Mouse (Mus musculus): ENCODE data around the gene Gsdma. TPM values are rescaled to one million over a fixed set of nuclear protein-coding genes. Genes with fewer than 3 reads are reported as not detected.
"Not testable (repeated sequence)": the region's sequence is repeated elsewhere in the genome, so short reads cannot be mapped to it uniquely, and the experiment has no call there.

The Gsdma gene
- total RNA-seq (2021): not detected

DNA sequence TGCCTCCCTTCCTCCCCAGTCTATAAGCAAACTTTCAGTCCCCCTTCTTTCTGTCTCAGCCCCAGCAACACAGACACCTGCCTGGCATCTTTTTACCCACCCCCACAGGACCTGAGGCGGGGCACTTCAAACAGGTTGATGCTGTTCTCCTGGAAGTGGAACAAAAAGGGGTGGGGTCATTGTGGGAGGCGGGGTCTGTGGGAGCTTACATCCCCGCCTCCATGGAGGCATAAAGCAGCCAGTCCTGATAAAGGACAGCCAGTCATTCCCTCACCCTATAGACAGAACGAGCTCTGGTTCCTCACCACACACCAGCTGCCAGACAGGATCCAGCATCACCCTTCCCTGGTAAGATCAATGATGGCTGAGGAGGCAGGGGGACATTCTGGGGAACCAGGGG lies at the start of gene Gsdma:
TSS of gene Gsdma (plus strand) at position 261 of the 400 bp plus-strand sequence.
- intact Hi-C loops (cut with DNase I): no loop called here
- DNase-seq (ENCODE audit: low spot score): no peak

DNA sequence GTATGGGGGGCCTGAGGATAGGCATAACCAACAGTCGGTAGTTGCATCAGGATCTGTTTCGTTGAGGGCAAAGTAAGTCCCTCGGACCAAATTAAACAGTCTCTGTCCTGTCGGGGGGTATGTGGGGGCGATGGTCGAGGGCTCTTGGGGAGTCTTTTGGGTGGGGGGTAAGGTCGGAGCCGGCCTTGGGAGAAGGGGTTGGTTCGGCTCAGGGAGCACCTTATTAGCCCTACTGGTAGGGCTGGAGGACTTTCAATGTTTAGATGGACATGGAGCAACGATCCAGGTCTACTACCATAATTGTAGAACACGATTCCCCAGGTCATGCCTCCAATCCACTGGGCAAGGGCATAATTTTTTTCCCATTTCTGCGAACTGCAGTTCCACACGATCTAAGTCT lies 43.4 kb upstream of the Gsdma start:
- no peak for DNase-seq (ENCODE audit: low spot score)
- intact Hi-C loops (cut with DNase I): no loop called here

DNA sequence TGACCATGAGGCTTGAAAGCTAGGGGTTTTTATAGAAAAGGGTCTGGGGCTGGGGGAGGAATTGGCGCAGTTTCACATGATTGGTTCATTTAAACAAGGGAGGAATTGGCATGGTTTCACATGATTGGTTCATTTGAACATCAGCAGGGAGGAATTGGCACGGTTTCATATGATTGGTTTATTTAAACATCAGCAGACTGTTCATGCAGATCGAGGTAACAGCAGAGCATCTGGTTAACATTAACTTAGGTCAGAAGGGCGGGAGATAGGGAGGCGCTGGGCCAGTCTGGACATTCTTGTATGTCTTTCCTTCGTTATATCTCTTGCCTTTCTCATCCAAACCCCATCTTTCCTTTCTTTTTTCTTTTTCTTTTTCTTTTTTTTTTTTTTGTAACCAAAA lies 40.2 kb upstream of the Gsdma start:
- DNase-seq (ENCODE audit: low spot score); intact Hi-C loops (cut with DNase I): not testable (repeated sequence)

DNA sequence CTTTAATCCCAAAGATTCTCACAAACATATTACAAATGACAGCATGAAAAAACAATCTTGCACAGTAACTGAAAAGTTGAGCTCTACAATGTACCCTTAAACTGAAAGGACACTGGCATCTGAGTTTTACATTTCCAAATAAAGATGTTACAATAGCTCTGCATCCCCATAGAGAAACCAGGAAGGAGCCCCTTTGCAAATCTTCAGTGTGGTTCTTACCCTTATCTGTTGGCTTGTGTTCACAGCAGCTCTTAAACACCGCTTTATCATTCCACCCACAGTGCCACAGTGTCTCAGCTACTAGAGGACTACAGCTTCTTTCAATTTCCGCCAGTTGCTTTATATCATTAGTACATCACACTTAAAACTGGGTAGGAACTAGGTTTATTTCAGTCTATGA lies 39.8 kb upstream of the Gsdma start:
- DNase-seq (ENCODE audit: low spot score); intact Hi-C loops (cut with DNase I): not testable (repeated sequence)

DNA sequence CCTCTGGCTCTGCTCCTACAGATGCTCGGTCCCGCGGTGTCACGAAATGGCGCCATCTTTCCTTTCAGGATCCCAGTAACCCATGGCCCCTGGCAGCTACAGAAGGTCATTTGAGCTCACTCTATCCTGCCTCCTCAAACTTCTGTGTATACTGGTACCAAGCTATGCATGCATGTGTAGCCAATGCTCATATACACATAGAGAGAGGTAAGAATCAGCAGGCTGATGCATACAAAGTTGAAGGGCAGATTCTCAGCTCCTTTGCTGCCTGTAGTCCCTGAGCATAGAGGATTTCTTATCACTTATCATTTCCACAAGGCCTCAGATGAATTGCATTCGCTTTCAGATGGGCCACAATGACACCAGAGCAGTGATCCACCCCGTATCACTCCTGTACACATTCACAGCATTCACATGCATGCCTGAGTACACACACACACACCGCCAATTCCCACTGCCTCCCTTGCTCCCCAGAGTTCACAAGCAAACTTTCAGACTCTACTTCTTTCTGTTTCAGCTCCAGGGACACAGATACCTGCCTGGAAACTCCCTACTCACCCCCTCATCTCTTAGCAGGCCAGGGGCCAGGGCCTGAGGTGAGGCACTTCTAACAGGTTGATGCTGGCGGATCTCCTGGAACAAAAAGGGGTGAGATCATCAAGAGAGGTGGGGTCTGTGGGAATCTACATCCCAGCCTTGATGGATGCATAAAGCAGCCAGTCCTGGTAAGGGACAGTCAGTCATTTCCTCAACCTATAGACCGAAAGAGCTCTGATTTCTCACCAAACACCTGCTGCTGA lies 38.3 kb upstream of the Gsdma start, which contains the start of the genes Gm12355 and Gsdma3:
TSS of gene Gm12355 (minus strand) at position 51 of the 800 bp plus-strand sequence.
TSS of gene Gsdma3 (plus strand) at position 750 of the 800 bp plus-strand sequence.
- no peak for DNase-seq (ENCODE audit: low spot score)
- intact Hi-C loops (cut with DNase I): no loop called here

DNA sequence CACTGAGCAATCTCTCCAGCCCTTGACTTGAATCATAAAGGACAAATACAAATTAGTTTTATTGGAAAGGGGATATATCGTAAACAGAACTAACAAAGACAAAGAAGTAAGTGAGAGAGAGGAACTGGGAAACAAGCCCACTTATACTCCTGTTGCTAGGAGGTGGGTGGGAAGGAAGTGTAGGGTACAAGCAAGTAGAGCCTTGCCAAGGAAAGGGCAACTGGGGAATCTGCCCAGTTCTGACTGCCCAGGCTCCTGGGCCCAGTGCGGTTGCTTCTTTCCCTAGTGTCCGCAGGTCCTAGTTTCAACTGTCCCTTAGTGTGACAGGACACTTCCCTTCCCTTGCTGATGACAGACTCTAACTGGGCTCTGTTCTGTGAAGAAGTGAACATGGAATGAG lies 35.4 kb upstream of the Gsdma start:
- intact Hi-C loops (cut with DNase I): no loop called here
- no peak for DNase-seq (ENCODE audit: low spot score)

DNA sequence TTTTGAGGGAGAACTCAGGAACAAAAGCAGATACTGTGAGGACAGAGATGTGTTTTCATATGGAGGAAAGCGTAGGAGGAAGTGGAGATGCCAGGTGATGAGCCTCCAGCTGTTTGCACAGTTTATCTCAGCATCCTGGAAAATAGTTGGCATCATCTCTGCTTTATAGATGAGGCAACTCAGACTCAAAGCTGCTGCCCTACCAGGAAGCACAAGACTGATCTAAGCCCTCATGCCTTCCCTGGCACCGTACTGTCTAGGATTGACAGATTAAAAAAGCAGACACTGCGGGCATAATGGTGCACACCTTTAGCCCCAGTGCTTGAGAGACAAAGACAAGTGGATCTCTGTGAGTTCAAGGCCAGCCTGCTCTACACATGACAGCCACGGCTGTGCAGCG lies 33.5 kb upstream of the Gsdma start:
- intact Hi-C loops (cut with DNase I): no loop called here
- no peak for DNase-seq (ENCODE audit: low spot score)

DNA sequence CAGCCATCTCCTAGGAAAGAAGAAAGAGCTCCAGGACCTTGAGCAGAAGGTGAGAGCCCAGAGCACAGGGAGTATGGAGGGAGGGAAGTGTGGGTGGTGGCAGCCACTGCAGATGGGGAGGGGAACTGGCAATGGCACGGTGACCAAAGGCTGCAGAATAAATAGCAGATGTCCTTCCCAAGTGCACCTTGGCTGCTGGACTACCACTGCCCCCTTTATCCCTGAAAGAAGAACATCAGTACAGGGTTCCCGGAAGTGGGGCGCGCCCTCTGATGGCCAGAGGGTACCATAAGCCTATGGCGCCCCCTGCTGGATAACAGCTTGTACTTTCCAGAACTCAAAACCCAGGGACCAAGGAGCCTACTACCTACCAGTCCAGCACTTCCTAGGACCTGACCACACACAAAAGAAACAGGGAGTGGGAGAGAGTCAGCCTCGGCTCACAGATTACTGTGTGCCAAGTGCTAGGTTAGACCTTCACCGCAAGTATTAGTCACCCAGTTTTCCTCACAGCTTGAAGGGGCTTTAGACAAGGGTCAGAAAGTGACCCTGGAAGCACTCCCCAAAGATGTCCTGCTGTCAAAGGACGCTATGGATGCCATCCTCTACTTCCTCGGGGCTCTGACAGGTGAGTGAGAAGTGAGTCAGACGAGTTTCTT lies 28.7 kb upstream of the Gsdma start:
- intact Hi-C loops (cut with DNase I); DNase-seq (ENCODE audit: low spot score): not testable (repeated sequence)

DNA sequence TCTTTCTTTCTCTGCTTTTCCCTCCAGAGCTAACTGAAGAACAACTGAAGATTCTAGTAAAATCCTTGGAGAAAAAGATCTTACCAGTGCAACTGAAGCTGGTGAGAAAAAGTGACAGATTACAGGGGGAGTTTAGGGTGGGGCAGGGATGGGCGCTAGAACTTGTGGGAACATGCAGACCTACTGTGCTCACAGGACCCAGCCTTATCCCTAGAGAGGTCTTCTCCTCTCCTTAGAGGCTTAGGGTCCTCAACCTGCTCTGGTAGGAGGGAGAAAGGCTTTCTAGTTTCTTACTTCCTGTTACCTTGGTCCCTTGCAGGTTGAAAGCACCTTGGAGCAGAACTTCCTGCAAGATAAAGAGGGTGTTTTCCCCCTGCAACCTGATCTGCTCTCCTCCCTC lies 26.6 kb upstream of the Gsdma start:
- intact Hi-C loops (cut with DNase I): no loop called here
- DNase-seq (ENCODE audit: low spot score): no peak

DNA sequence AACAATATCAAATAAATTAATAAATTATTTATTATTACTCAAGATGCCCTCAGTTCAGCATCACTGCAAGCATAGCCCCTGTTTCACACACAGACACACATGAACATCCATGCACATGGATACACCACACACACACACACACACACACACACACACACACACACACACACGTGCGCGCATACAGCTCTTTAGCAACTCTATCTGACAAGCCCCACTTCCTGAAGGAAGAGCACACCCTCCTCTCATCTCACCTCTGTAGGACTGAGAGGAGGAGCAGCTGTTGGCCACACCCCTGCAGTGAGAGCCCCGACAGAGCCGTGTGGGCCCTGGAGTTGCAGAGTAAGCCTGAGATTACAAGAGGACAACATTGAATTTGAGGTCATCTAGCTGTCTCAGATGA lies 24.1 kb upstream of the Gsdma start:
- intact Hi-C loops (cut with DNase I): no loop called here

DNA sequence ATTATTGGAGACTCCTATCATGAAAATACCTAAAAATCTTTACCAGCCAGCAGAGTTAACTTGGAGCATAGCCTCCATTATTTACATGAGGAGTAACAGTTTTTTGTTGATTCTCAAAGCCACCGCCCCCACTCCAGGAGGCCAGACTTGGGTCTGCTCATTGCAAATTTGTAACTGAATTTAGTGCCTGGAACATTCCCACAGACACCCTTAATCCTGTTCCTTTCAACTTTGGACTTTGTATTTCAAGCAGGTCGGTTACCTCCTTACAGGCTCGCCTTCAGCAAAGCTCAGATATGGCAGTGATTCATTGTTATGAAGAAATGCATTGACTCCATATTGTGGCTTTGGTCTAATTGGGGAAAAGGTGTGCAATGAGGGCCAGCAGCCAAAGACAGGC lies 19.4 kb upstream of the Gsdma start:
- no peak for DNase-seq (ENCODE audit: low spot score)
- intact Hi-C loops (cut with DNase I): no loop called here

More for the DNA sequence above, 24.1 kb upstream of the Gsdma start:
- no peak for DNase-seq (ENCODE audit: low spot score)

DNA sequence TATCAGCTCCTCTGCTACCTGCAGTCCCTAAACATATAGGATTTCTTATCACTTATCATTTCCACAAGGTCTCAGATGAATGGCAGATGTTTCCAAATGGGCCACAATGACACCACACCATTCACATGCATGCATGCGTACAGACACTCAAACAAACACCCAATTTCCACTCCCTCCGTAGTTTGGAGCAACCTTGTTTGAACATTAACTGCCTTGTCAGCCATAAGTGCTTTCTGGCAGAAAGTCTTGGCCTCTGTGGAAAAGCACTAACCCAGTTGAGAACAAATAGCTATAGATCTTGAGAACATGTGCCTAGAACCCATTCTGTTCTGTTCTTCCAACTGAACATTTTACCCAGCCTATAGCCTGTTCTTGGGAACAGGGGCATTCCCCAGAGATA lies 18.2 kb upstream of the Gsdma start:
- intact Hi-C loops (cut with DNase I): no loop called here
- DNase-seq (ENCODE audit: low spot score): no peak

DNA sequence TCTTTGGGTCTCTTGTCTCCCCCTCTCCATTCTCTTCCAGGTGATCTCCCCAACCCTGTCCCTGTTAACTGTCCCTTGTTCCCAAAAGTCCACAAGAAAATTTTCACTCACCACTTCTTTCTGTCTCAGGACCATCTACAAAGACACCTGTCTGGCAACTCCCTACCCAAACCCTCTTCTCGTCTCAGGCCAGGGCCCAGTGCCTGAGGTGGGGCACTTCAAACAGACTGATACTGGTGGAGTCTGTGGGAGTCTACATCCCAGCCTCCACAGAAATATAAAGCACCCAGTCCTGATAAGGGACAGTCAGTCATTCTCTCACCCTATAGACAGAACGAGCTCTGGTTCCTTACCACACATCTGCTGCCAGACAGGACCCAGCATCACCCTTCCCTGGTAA lies 17.7 kb upstream of the Gsdma start, which contains the start of gene Gsdma2:
TSS of gene Gsdma2 (plus strand) at position 301 of the 400 bp plus-strand sequence.
- intact Hi-C loops (cut with DNase I): no loop called here
- DNase-seq (ENCODE audit: low spot score): no peak

DNA sequence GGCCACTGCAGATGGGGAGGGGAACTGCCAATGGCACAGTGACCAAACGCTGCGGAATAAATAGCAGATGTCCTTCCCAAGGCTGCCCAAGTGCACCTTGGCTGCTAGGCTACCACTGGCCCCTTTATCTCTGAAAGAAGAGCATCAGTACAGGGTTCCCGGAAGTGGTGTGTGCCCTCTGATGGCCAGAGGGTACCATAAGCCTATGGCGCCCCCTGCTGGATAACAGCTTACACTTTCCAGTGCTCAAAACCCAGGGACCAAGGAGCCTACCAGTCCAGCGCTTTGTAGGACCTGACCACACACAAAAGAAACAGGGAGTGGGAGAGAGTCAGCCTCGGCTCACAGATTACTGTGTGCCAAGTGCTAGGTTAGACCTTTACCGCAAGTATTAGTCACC lies 9.1 kb upstream of the Gsdma start:
- DNase-seq (ENCODE audit: low spot score): not testable (repeated sequence)
- intact Hi-C loops (cut with DNase I): loop anchor here (1.0 to 5.0 kb wide), 2 partner anchors 22 to 48 kb away; no protein-coding TSS in a partner anchor

DNA sequence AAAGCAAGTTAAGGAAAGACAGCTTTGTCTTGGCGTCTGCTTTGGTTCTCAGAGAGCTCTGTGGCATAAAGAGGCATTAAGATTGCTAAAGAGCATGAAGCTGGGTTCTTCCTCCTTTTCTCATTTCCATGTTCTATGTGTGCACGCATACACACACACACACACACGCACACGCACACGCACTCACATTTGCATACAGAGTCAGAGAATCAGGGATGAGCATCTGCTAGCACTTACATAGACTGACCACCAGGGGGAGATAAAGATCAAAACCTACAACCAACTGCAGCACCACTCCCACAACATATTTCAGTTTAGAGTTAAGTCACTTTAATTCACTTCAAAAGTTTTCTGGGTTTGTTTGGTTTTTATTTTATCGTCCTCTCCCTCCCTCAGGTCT lies 3.6 kb upstream of the Gsdma start:
- intact Hi-C loops (cut with DNase I): no loop called here
- DNase-seq (ENCODE audit: low spot score): no peak

DNA sequence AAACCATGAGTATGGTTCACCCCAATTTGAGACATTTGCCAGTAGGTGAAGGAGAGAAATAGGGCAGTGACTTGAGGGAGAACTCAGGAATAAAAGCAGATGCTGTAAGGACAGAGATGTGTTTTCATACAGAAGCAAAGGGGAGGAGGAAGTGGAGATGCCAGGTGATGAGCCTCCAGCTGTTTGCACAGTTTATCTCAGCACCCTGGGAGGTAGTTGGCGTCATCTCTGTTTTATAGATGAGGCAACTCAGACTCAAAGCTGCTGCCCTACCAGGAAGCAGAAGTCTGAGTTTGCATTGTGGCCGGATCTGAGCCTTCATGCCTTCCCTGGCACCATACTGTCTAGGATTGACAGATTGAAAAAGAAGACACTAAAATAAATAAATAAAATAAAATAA lies 4.8 kb downstream of the Gsdma start:
- DNase-seq (ENCODE audit: low spot score): no peak
- intact Hi-C loops (cut with DNase I): no loop called here

DNA sequence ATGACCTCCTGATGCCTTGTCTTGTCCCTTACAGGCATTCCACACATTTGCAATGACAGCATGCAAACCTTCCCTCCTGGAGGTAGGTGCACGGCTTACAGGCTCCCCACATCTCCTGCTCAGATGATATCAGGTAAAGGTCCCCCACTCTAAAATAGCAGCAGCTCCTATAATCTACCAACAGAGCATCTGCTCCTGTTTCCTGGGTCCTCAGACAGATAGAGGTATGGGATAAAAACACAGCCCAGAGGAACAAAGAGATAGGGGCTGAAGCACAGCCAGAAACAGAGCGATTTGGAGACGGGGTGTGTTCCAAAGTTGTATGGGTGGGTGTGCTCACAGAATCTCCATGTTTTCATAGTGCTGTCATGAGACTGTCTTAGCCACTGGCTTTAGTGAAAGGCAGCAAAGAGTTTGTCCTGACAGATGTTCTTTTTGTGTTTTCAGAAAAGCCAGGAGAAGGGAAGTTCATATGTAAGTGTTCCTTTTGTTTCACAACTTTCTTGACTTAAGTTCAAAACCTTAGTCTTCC lies 7.2 kb downstream of the Gsdma start:
- intact Hi-C loops (cut with DNase I): no loop called here
- DNase-seq (ENCODE audit: low spot score): no peak

DNA sequence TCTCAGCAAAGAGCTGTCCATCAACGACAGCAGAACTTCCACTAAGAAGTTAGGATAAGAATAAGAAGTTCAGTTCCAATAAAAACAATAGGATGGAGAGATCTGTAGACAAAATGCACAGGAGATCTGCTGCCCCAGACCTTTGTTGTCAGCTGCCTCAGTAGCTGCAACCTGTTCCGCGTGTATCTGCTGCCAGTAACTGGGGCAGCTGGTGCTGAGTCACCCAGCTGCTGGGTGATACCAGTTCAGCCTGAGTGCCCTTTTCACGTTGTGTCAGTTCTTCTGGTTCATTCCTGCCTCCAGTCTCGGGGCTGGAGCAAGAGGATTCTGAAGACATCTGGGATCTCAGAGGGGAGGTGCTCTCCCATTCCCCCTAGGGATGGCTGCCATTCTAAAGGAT lies 7.7 kb downstream of the Gsdma start:
- intact Hi-C loops (cut with DNase I): no loop called here

DNA sequence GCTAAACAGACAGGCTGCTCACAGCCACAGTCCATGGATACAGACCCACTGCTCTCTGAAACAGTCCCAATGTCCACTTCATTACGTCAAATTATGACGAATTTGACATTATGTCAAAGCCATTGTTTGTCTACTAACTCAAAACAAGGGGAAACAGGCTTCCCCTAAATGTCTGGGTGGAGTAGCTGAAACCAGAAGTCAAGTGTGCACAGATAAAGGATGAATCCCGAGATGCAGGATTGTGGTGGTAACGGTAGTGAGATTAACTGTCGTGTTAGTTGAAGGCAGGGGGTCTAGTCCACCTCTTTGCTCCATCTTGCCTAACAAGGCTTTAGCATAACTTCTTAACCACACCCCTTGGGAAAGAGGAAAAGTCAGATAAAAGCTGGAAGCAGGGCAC lies 8.3 kb downstream of the Gsdma start:
- intact Hi-C loops (cut with DNase I): no loop called here
- no peak for DNase-seq (ENCODE audit: low spot score)

More for the DNA sequence above, 7.7 kb downstream of the Gsdma start:
- DNase-seq (ENCODE audit: low spot score): no peak

DNA sequence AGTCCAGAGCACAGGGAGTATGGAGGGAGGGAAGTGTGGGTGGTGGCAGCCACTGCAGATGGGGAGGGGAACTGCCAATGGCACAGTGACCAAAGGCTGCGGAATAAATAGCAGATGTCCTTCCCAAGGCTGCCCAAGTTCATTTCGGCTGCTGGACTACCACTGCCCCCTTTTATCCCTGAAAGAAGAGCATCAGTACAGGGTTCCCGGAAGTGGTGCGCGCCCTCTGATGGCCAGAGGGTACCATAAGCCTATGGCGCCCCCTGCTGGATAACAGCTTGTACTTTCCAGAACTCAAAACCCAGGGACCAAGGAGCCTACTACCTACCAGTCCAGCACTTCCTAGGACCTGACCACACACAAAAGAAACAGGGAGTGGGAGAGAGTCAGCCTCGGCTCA lies 9.0 kb downstream of the Gsdma start:
- DNase-seq (ENCODE audit: low spot score); intact Hi-C loops (cut with DNase I): not testable (repeated sequence)

DNA sequence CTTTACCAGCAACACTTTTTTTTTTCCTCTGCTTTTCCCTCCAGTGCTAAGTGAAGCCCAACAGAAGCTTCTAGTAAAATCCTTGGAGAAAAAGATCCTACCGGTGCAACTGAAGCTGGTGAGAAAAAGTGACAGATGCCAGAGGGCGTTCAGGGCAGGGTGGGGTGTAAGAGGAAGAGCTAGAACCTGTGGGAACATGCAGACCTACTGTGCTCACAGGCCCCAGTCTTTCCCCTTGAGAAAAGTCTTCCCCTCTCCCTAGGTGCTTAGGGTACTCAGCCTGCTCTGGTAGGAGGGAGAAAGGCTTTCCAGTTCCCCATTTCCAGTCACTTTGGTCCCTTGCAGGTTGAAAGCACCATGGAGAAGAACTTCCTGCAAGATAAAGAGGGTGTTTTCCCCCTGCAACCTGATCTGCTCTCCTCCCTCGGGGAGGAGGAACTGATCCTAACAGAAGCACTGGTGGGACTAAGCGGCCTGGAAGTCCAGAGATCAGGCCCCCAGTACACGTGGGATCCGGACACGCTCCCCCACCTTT lies 11.7 kb downstream of the Gsdma start:
- intact Hi-C loops (cut with DNase I): loop anchor here (2.0 kb wide), 1 partner anchor 19 kb away; no protein-coding TSS in a partner anchor
- DNase-seq (ENCODE audit: low spot score): no peak

Data from heart, postnatal 25 days (tissue).